In genomic region chr1:164135960-164136359, GRCm38 (mm10) we compare ENCODE assay signal across 12 mouse cellular contexts. TPM values are rescaled to one million over a fixed set of nuclear protein-coding genes. Genes with fewer than 3 reads are reported as not detected.
DNase-seq lines count a peak whose midpoint lies in the region; ATAC-seq lines count a peak whose summit lies in the region.
"Had no signal": no experiment of that assay in that cellular context is flagged by ENCODE, and none has a peak within 500 bp of the region (broad histone marks: within the 10 kb centered on the region; RNA-seq: fewer than 3 reads in every experiment).

No protein-coding gene starts in this region.

- no peak overlapping the region for H3K27ac ChIP-seq in forebrain, embryonic 14.5 days (ENCODE audit: low read depth, low read length)
- H3K27ac ChIP-seq: heart, embryonic 13.5 days; kidney, postnatal 0 days had no signal

- ATAC-seq in hematopoietic stem cell, adult 5-6 weeks (replicated peaks in 1 of 2; ENCODE audit: insufficient read depth in 1 of 2, low FRiP score in 2 of 2, low TSS enrichment in 1 of 2, low read depth in 1 of 2, poor library complexity in 2 of 2, severe bottlenecking in 2 of 2): peak; percentile 62
- ATAC-seq in forebrain, embryonic 14.5 days: no peak
- ATAC-seq: midbrain, embryonic 16.5 days had no signal

- H3K36me3 ChIP-seq in splenic B cell, adult 2 months (ENCODE audit: control insufficient read depth, insufficient read depth, low read length, poor library complexity, severe bottlenecking): no peaks in the 10 kb centered on the region
- H3K36me3 ChIP-seq in forebrain, embryonic 14.5 days (ENCODE audit: control insufficient read depth, insufficient read depth, low read length): no peaks in the 10 kb centered on the region
- H3K36me3 ChIP-seq: heart, embryonic 13.5 days had no signal

- no peaks in the 10 kb centered on the region for H3K27me3 ChIP-seq in splenic B cell, adult 2 months (ENCODE audit: control insufficient read depth, insufficient read depth, low read length, poor library complexity, severe bottlenecking)
- H3K27me3 ChIP-seq in forebrain, embryonic 14.5 days (replicated peaks; ENCODE audit: control insufficient read depth, insufficient read depth, low read length): no peaks in the 10 kb centered on the region
- H3K27me3 ChIP-seq: heart, embryonic 13.5 days had no signal

- H3K9ac ChIP-seq in forebrain, embryonic 14.5 days (ENCODE audit: low read length): no peak overlapping the region
- H3K9ac ChIP-seq: heart, embryonic 13.5 days had no signal

- no peak overlapping the region for H3K4me2 ChIP-seq in forebrain, embryonic 14.5 days (ENCODE audit: low read length)
- H3K4me2 ChIP-seq: heart, embryonic 13.5 days had no signal

- H3K4me1 ChIP-seq in forebrain, embryonic 14.5 days (ENCODE audit: control insufficient read depth, insufficient read depth, low read length): no peaks in the 10 kb centered on the region

- 82% methylated on average over 11 of the region's 11 CpGs for WGBS in forebrain, embryonic 14.5 days

- H3K4me3 ChIP-seq in forebrain, embryonic 14.5 days (ENCODE audit: low read depth, low read length): no peak overlapping the region
- H3K4me3 ChIP-seq: heart, embryonic 13.5 days had no signal

- peak; percentile 88 for DNase-seq in CD4-positive, CD25-positive, alpha-beta regulatory T cell, adult 2 months (ENCODE audit: low read depth, low spot score)
- peak; percentile 29 to 31 for DNase-seq in lung, postnatal 4 days
- DNase-seq in splenic B cell, adult 2 months (ENCODE audit: low read depth, low spot score): peak; percentile 88
- DNase-seq in adrenal gland, postnatal 36 days: no peak
- DNase-seq in forebrain, embryonic 14.5 days (ENCODE audit: low spot score): no peak
- DNase-seq in layer of hippocampus, adult 11-12 months (ENCODE audit: low spot score): no peak
- no peak for DNase-seq in frontal cortex, postnatal 10 days (ENCODE audit: low spot score in 2 of 2)
- DNase-seq: retina, postnatal 1 day had no signal

- no peaks in the 10 kb centered on the region for H3K9me3 ChIP-seq in forebrain, embryonic 14.5 days (replicated peaks; ENCODE audit: control insufficient read depth, low read length)
- H3K9me3 ChIP-seq: heart, embryonic 13.5 days had no signal

RNA-seq across cellular contexts. Expression of gene F5, which starts 15.7 kb away (rescaled TPM):
- total RNA-seq in hematopoietic stem cell, adult 5-6 weeks (2017): 1.2 and 5.4 TPM in 2 replicates
- 10 to 100 TPM in 1 of 2 experiments, 1 to 10 TPM in 1; 2.3 to 10.6 TPM for total RNA-seq in adrenal gland, postnatal 36 days (2021)
- polyA plus RNA-seq in forebrain, embryonic 14.5 days (2014; fragmentation: Nextera tagmentation; extraction: Ambion mirVana): 0.17 and 0.20 TPM in 2 replicates

RNA-seq across cellular contexts. Expression of gene Selp, which starts 20.9 kb away (rescaled TPM):
- 4.6 and 5.0 TPM in 2 replicates for total RNA-seq in hematopoietic stem cell, adult 5-6 weeks (2017)
- 1 to 10 TPM in 1 of 2 experiments, under 1 TPM in 1; 0.79 to 2.0 TPM for total RNA-seq in adrenal gland, postnatal 36 days (2021)
- polyA plus RNA-seq in forebrain, embryonic 14.5 days (2014; fragmentation: Nextera tagmentation; extraction: Ambion mirVana): not detected in 2 replicates
- polyA plus RNA-seq: midbrain, embryonic 16.5 days had no signal

Comparison
In these comparisons a context has a peak if more than half of its experiments do, and no peak if none do; other contexts are left out.
1. DNase-seq: peak in CD4-positive, CD25-positive, alpha-beta regulatory T cell, adult 2 months (single experiment), lung, postnatal 4 days (2 of 2) and splenic B cell, adult 2 months (single experiment); none in adrenal gland, postnatal 36 days (0 of 2), forebrain, embryonic 14.5 days (single experiment), layer of hippocampus, adult 11-12 months (single experiment) and frontal cortex, postnatal 10 days (0 of 2).